Mouse (Mus musculus) stomach, postnatal 0 days (tissue): ENCODE data around the gene Prpf4. TPM values are rescaled to one million over a fixed set of nuclear protein-coding genes. Genes with fewer than 3 reads are reported as not detected.
A peak's percentile ranks its signal among the peaks of the same experiment; 100 is the strongest.

Experiments used
- ATAC-seq: fragments of 200-750 bp; cut with Nextera tagmentation; 2 replicates; pipeline ENCODE4 v1.8.0; 2017; ENCODE audit not compliant: low FRiP score, low TSS enrichment
- DNase-seq: peaks from one replicate; pipeline ENCODE4 v3.0.0-alpha.2; 2016; ENCODE audit warnings: low spot score
- H3K27ac ChIP-seq: fragments of 300-500 bp; sonication (generic); replicated peaks from 2 replicates; pipeline ENCODE4 v1.5.1; 2014; ENCODE audit warnings: mild to moderate bottlenecking, control low read depth
- H3K27me3 ChIP-seq: fragments of 300-500 bp; sonication (generic); 2 replicates; pipeline ENCODE4 v1.6.1; 2014; ENCODE audit warnings: low read length; ENCODE audit not compliant: control insufficient read depth, insufficient read depth
- H3K36me3 ChIP-seq: fragments of 300-500 bp; sonication (generic); 2 replicates; pipeline ENCODE4 v1.6.1; 2014; ENCODE audit warnings: low read length, mixed read lengths; ENCODE audit not compliant: control insufficient read depth, insufficient read depth
- H3K4me1 ChIP-seq: fragments of 300-500 bp; sonication (generic); replicated peaks from 2 replicates; pipeline ENCODE4 v1.6.1; 2014; ENCODE audit warnings: antibody characterized with exemption; ENCODE audit not compliant: control insufficient read depth, insufficient read depth
- H3K4me2 ChIP-seq: fragments of 300-500 bp; sonication (generic); replicated peaks from 2 replicates; pipeline ENCODE4 v1.6.1; 2014; ENCODE audit warnings: low read depth, mild to moderate bottlenecking, control low read depth, moderate library complexity
- H3K4me3 ChIP-seq: fragments of 300-500 bp; sonication (generic); 2 replicates; pipeline ENCODE4 v1.5.1; 2014; ENCODE audit warnings: low read depth, low read length, control low read depth
- H3K9ac ChIP-seq: fragments of 300-500 bp; sonication (generic); 2 replicates; pipeline ENCODE4 v1.6.1; 2014; ENCODE audit warnings: mild to moderate bottlenecking, low read length, control low read depth, mixed read lengths
- H3K9me3 ChIP-seq: fragments of 300-500 bp; sonication (generic); 2 replicates; pipeline ENCODE4 v1.6.1; 2016; ENCODE audit warnings: low read length; ENCODE audit not compliant: control insufficient read depth
- CTCF ChIP-seq: IDR thresholded peaks from 2 replicates; pipeline ENCODE4 v1.5.1; 2016; ENCODE audit warnings: antibody characterized with exemption, low read depth, mild to moderate bottlenecking, moderate library complexity
- EP300 ChIP-seq: optimal IDR thresholded peaks from 2 replicates; pipeline ENCODE3; 2016; ENCODE audit warnings: antibody characterized with exemption
- WGBS: fragments of 180-500 bp; shearing (Covaris S2); extraction: QIAGEN DNeasy Blood & Tissue Kit; methylation state at CpG from one replicate; pipeline ENCODE4 v1.1.7; 2014; 5-methylcytosine and 5-hydroxymethylcytosine counted together
- polyA plus RNA-seq: library from polyadenylated mRNA; unstranded; fragments of >200 nt; fragmentation: Nextera tagmentation; extraction: Ambion mirVana; gene quantifications from 2 replicates; pipeline ENCODE4 v1.2.1, GENCODE M21; 2015

Gene Prpf4
- polyA plus RNA-seq, 1 experiment from 2014 or later, result 7.6 TPM

DNA sequence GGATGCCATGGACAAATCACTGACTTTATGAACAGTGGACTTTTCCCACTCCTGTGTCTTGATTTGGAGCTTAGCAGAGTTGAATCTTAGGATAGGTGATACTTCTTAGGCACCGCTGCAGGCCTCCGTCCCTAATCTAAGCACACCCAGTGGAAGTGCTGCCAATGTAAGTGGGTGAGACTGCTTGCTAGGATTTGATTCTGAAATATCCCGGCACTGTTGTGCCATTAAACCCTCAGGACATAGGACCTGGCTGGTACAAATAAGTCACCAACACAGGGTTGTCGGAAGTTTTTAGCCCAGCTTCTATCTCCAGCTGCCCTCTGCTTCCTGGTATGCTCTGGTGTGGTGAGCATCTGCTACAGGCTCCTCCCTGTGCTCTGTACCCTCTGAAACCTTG, 17.3 kb downstream of the Prpf4 start:
- Histone ChIP-seq H3K4me1 (no peaks in the 10 kb centered on the region), H3K4me2 (no peak overlapping the region), H3K27me3 (no peaks in the 10 kb centered on the region), H3K4me3 (no peak overlapping the region), H3K9me3 (no peaks in the 10 kb centered on the region), H3K9ac (no peak overlapping the region), H3K27ac (no peak overlapping the region), H3K36me3 (peaks cover 27% of the 10 kb centered on the region)
- ATAC-seq (no peak), DNase-seq (no peak)
- TF ChIP-seq EP300 (no peak), CTCF (no peak)
- 88% methylated on average over 4 of the region's 4 CpGs for WGBS

GRCm38 (mm10) chr4:62427978-62428758, 19.6 kb downstream of the Prpf4 start:
- 0 out of 2 replicates have a peak, but pooled peaks have one; percentile 42 for ATAC-seq
- H3K36me3 ChIP-seq, result peaks cover 12% of the 10 kb centered on the region; the same call in 1 of the 2 replicates
- H3K4me2 ChIP-seq, result no peak overlapping the region
- no peak for TF ChIP-seq EP300
- no peak for TF ChIP-seq CTCF
- no peaks in the 10 kb centered on the region for H3K4me1 ChIP-seq
- no peaks in the 10 kb centered on the region for H3K27me3 ChIP-seq
- DNase-seq, result no peak
- H3K9me3 ChIP-seq, result no peaks in the 10 kb centered on the region
- whole genome bisulfite sequencing, result 64% methylated on average over 17 of the region's 17 CpGs
- H3K27ac ChIP-seq, result no peak overlapping the region
- no peak overlapping the region for H3K9ac ChIP-seq
- no peak overlapping the region for H3K4me3 ChIP-seq

- H3K9ac ChIP-seq, result no peak overlapping the region
- TF ChIP-seq CTCF, result no peak
- TF ChIP-seq EP300, result no peak
These were observed 21.0 kb downstream of the Prpf4 start for GRCm38 (mm10) chr4:62429616-62430015.

DNA sequence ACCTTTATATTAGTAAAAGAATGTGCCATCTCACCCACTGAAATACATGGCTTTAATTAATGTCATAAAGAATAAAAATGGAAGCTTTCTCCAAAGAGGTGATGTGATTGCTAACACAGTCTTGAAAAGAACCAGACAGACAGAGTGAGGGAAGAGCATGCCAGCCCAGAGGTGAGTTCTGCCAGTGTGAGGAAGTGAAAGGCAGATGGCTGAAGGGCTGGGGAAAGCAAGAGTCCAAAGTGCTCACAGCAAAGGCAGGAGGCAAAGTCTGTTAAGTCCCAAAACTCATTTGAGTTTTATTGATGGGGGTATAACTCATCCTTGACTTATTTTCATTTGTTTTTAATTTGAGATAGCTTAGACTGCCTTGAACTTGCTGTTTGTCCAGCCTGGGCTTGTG, 22.1 kb downstream of the Prpf4 start:
- TF ChIP-seq EP300 (no peak), CTCF (no peak)
- no peak overlapping the region for H3K27ac ChIP-seq
- no peak for ATAC-seq
- no peaks in the 10 kb centered on the region for H3K36me3 ChIP-seq
- no peaks in the 10 kb centered on the region for H3K9me3 ChIP-seq
- no peaks in the 10 kb centered on the region for H3K27me3 ChIP-seq
- H3K4me2 ChIP-seq, result no peak overlapping the region
- no peak overlapping the region for H3K9ac ChIP-seq
- H3K4me3 ChIP-seq, result no peak overlapping the region
- DNase-seq, result no peak
- no peaks in the 10 kb centered on the region for H3K4me1 ChIP-seq

More at GRCm38 (mm10) chr4:62429616-62430015, 21.0 kb downstream of the Prpf4 start:
- H3K4me3 ChIP-seq, result no peak overlapping the region
- H3K9me3 ChIP-seq, result no peaks in the 10 kb centered on the region
- no peak overlapping the region for H3K27ac ChIP-seq
- ATAC-seq, result no peak
- DNase-seq, result no peak
- H3K36me3 ChIP-seq, result 0 out of 2 replicates have a peak, but pooled peaks cover 5% of the 10 kb centered on the region
- H3K4me2 ChIP-seq, result no peak overlapping the region
- 87% methylated on average over 9 of the region's 9 CpGs for WGBS
- no peaks in the 10 kb centered on the region for H3K4me1 ChIP-seq
- H3K27me3 ChIP-seq, result no peaks in the 10 kb centered on the region

GRCm38 (mm10) chr4:62431522-62431921, 22.9 kb downstream of the Prpf4 start:
- H3K4me2 ChIP-seq, result no peak overlapping the region
- H3K27ac ChIP-seq, result no peak overlapping the region
- DNase-seq, result no peak
- 72% methylated on average over 4 of the region's 4 CpGs for WGBS
- H3K9ac ChIP-seq, result no peak overlapping the region
- no peaks in the 10 kb centered on the region for H3K36me3 ChIP-seq
- H3K9me3 ChIP-seq, result no peaks in the 10 kb centered on the region
- ATAC-seq, result no peak
- TF ChIP-seq CTCF, result no peak
- TF ChIP-seq EP300, result no peak
- no peak overlapping the region for H3K4me3 ChIP-seq
- H3K4me1 ChIP-seq, result no peaks in the 10 kb centered on the region
- H3K27me3 ChIP-seq, result no peaks in the 10 kb centered on the region
